Mouse (Mus musculus): ENCODE measurements around the gene Itga6. TPM values are rescaled to one million over a fixed set of nuclear protein-coding genes. Genes with fewer than 3 reads are reported as not detected.
A peak's percentile ranks its signal among the peaks of the same experiment; 100 is the strongest.

Gene Itga6
- polyA plus RNA-seq, 1 experiment, result 14.9 TPM

DNA sequence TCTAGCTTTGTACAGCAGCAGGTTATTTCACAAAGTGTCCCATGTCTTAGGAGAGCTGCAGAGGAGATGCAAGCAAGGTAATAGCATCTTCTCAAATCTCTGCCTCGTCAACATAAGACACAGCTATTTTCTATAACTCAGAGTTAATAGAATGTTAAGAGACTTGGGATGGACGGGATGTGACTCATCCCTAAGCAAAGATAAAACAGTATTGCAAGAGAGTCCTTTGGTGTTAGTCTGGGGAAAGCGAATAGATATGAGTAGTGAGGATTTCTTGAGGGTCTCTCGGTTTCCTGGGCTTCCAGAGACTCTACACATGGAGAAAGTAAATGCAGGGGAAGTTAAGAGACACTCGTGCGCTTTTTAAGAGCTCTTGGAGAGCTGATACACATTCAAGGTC, 21.4 kb upstream of the Itga6 start:
- peaks cover 9% of the 10 kb centered on the region for H3K4me1 ChIP-seq (ENCODE audit: control insufficient read depth, insufficient read depth, insufficient read length, low read length)
- H3K4me3 ChIP-seq (ENCODE audit: insufficient read depth, low read depth, low read length), result no peak overlapping the region
- no peak overlapping the region for H3K27ac ChIP-seq (replicated peaks; ENCODE audit: low read depth, low read length)

DNA sequence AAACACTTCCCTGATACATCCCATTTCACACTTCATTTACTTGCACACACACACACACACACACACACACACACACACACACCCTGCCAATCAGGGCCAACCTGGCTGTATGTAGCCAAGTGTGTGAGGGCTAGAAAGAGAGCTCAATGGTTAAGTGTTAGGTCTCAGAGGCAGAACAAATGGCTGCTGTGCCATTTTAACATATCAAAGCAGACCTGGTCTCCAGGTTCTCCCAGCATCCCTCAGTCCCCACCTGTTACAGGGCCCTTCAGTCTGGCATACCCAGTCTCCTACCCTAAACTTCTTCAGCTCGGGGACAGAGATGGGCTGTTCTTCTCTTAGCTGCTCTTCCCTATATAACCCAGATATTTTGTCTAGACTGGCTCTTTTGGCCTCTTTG, 20.0 kb upstream of the Itga6 start:
- peaks cover 9% of the 10 kb centered on the region for H3K4me1 ChIP-seq (ENCODE audit: control insufficient read depth, insufficient read depth, insufficient read length, low read length)
- no peak overlapping the region for H3K27ac ChIP-seq (replicated peaks; ENCODE audit: low read depth, low read length)
- no peak overlapping the region for H3K4me3 ChIP-seq (ENCODE audit: insufficient read depth, low read depth, low read length)

DNA sequence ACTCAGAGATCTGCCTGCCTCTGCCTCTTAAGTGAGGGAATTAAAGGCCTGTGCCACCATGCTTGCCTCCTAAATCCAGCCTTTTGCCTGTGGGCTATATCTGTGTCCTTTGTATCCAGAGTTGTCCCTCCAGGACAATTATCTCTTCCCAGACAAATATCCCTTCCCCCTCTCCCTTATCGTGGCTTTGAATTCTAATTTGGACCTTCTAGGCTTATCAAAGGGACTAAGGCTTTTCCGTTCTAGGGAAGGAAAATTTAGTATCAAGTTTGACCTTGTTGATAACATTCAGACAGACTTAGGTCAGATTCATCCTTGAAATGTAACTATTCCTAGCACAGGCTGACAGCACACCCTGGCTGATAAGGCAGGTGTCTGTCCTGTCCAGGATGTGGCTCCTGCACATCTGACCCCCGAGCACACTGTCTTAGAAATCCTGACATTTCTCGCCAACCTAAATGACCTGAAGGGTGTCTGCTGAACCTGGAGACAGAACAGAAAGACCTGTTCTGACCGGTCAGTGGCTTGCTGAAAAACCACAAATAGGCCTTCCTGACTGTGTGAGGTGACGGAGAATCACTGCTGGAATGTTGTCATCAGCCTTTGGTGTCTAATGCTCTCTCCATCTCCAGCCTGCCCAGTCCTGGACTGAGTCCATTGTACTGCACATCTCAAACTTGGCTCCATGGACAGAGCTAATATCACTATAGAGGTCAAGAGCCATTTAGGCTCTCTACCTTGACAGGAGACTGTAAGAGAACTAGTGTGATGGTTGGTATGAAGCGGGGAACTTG, 18.3 kb upstream of the Itga6 start:
- Histone ChIP-seq H3K27ac (replicated peaks; ENCODE audit: low read depth, low read length) (no peak overlapping the region), H3K4me3 (ENCODE audit: insufficient read depth, low read depth, low read length) (no peak overlapping the region), H3K4me1 (ENCODE audit: control insufficient read depth, insufficient read depth, insufficient read length, low read length) (peaks cover 12% of the 10 kb centered on the region)

DNA sequence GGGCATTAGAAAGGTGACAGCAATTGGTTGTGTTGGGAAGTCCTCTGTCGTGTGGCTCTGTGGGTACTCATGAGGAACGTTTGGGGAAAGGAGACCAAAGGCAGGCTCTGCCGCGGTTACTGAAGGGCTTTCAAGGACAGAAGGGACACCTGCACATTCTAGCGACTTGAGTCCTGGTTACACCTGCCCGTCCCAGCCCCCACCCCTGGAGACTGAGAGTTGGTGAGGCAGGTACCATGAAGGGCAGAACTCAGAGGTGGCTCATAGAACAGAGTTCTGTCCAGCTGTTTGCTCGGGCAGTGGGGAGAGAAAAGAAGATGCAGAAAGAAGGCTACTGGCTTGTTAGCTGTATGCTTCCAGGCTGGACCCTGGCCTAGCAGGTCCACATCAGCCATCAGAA, 17.1 kb upstream of the Itga6 start:
- Histone ChIP-seq H3K27ac (replicated peaks; ENCODE audit: low read depth, low read length) (no peak overlapping the region), H3K4me3 (ENCODE audit: insufficient read depth, low read depth, low read length) (no peak overlapping the region), H3K4me1 (ENCODE audit: control insufficient read depth, insufficient read depth, insufficient read length, low read length) (peaks cover 8% of the 10 kb centered on the region; the same call in 1 of the 2 replicates)

DNA sequence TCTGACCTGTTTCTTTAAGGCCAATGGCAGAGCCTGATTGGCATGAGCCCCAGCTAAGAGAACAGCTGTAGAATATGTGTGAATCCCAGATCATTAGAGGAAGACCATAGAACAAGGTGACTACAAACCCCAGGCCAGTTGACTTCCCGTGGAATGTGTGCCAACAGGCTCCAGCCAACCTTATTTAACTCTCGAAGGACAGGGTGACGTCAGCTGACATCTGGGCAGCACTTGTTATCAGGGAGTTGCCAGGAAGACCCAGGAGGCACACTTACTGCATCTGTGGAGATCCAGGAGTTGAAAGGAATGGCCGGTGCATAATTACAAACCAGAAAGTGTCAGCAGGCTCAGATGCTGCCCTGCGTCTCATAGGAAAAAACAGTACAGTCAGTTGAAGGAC, 16.6 kb upstream of the Itga6 start:
- Histone ChIP-seq H3K4me3 (ENCODE audit: insufficient read depth, low read depth, low read length) (no peak overlapping the region), H3K4me1 (ENCODE audit: control insufficient read depth, insufficient read depth, insufficient read length, low read length) (peaks cover 8% of the 10 kb centered on the region; the same call in 1 of the 2 replicates), H3K27ac (replicated peaks; ENCODE audit: low read depth, low read length) (no peak overlapping the region)

DNA sequence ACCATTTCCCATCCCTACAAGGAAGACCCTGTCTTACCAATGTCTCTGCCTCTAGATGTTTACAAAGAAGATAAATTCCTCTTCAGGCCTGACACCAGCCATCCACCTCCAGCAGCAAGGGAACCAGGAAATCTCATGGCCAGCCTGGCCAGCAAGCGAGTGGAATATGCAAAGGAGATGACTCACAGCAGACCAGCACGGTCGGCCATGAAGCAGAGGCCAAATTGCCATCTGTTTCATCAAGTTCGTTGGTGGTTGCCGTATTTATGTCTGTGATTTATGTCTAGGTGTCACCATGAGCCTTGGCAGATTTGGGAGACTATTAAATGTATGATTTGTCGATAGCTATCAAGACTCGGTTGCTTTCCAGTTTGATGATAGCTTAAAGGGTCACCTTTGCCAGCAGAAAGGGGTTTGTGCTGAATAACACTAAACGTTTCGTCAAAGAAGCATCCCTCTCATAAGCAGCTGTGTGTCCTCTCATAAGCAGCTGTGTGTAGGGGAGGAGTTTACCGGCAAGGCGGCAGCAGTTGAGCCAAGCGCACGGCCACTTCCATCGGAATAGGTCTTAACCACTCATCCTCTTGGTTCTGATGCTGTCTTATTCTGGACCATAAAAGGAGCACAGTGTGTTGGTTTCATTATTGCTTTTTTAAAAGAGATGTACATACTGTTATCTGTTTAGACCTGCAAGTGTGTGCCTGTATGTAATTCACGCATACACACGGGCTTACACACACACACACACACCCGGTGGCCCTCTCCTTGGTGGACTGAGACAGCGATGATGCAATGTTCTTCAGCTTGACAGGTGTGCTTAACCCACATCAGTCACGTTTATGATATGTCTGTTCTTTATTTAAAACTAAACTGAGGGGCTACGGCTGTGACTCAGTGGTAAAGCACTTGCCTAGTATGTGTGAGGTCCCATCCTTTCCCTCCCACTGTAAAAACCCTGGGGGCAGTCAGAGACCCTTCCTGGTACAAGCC, 14.5 kb upstream of the Itga6 start:
- H3K4me1 ChIP-seq (ENCODE audit: control insufficient read depth, insufficient read depth, insufficient read length, low read length), result peaks cover 8% of the 10 kb centered on the region; the same call in 1 of the 2 replicates
- H3K27ac ChIP-seq (replicated peaks; ENCODE audit: low read depth, low read length), result no peak overlapping the region
- H3K4me3 ChIP-seq (ENCODE audit: insufficient read depth, low read depth, low read length), result no peak overlapping the region

DNA sequence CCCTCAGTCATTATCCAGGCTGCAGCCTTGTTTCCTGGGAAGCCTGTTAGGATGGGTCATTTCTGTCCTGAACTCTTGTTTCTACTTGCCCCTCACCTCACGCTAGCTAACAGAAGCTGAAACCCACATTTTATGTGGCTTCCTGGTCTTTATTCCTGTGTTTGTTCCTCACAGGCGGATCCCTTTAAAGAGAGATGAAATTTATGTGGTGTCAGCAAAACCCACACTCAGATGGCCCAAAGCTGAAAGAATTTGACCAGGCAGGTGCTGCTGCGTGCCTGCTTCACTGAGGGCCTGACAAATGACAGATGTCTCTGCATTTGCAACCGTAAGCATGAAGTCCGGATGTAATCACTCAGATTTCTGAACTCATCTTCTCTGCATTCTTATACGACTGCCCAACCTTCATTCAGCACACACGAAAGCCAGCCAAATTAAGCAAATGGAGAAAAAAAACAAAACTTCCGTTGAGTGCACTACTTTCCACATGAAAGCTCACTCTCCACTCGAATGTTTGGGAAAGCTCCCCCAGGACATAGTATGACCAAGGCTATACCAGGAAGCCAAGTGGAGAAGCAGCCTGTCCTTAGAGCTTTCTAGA, 10.5 kb upstream of the Itga6 start:
- peaks cover 3% of the 10 kb centered on the region; the same call in 1 of the 2 replicates for H3K4me1 ChIP-seq (ENCODE audit: control insufficient read depth, insufficient read depth, insufficient read length, low read length)
- no peak overlapping the region for H3K27ac ChIP-seq (replicated peaks; ENCODE audit: low read depth, low read length)
- H3K4me3 ChIP-seq (ENCODE audit: insufficient read depth, low read depth, low read length), result no peak overlapping the region

DNA sequence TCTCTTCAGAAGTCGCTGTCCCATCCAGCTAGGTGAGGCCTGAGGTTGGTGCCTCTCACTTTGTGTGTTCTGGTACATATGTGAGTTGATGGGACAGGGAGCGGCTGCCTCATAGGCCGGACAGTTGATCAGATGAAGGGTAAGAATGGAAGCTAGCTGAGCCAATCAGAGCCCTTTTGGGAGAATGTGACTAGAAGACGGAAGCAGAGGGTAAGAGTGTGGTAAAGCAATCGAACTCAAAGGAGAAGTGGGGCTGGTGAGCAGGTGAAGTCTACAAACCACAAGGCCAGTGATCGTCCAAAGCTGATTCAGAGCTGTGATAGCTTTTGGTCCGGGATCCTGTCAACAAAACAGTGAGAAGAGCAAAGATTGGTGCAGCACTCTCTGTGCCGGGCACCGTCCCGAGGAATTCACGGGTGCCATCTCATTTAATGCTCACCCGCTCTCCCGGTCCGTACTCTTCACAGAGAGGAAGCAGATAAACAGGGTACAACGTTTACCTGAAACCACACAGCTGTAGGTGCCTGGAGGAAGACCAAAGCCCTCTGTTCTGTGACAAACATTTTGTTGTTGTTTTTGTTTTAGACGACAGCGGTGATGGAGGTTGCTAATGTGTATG, 9.8 kb upstream of the Itga6 start:
- Histone ChIP-seq H3K4me3 (ENCODE audit: insufficient read depth, low read depth, low read length) (no peak overlapping the region), H3K4me1 (ENCODE audit: control insufficient read depth, insufficient read depth, insufficient read length, low read length) (peaks cover 3% of the 10 kb centered on the region; the same call in 1 of the 2 replicates), H3K27ac (replicated peaks; ENCODE audit: low read depth, low read length) (no peak overlapping the region)

DNA sequence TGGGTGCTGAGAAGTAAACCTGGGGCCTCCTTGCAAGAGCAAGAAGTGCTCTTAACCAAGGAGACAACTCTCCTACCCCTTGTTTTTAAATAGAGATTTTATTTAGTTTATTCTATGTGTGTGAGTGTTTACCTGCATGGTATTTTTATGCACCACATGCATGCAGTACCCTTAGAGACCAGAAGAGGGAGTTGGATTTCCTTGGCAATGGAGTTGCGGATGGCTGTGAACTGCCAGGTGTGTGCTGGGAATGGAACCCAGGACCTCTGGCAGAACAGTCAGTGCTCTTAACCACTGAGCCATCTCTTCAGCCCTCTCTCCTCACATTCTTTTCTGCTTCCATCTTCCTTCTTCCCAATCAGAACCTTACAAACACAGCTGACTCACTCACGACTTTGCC, 9.2 kb upstream of the Itga6 start:
- no peak overlapping the region for H3K4me3 ChIP-seq (ENCODE audit: insufficient read depth, low read depth, low read length)

DNA sequence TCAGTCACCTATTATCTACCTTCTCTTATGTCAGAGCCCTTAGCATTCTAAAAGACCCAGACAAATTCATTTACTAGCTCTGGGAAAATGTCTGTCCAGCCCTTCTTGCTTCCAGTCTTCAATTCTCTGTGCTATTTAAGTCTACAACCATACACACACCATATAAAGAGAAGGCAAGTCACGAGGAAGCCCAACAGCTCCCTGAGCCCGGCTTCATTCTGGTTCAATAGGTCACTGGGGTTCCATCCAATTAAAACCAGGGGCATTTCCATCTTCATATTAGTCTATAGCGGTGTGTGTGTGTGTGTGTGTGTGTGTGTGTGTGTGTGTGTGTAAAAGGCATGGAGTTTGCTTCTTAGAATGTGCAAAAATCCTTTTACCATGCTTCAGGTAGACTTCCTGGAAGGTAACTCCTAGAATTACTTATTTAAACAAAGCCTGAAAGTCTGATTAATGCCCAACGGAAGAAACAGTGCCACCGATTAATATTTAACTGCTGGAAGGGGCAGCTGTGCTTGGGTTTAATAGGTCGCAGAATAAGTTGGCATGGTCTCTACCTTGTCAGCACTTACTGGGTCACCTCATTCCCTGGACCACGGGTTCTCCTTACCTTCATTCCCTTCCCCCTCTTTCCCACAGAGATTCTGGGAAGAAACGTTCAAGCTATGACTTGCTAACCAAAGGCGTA, 6.1 kb upstream of the Itga6 start:
- H3K27ac ChIP-seq (replicated peaks; ENCODE audit: low read depth, low read length), result no peak overlapping the region
- no peak overlapping the region for H3K4me3 ChIP-seq (ENCODE audit: insufficient read depth, low read depth, low read length)
- peaks cover 3% of the 10 kb centered on the region for H3K4me1 ChIP-seq (ENCODE audit: control insufficient read depth, insufficient read depth, insufficient read length, low read length)

More for the DNA sequence above, 9.2 kb upstream of the Itga6 start:
- Histone ChIP-seq H3K27ac (replicated peaks; ENCODE audit: low read depth, low read length) (no peak overlapping the region), H3K4me1 (ENCODE audit: control insufficient read depth, insufficient read depth, insufficient read length, low read length) (peaks cover 3% of the 10 kb centered on the region; the same call in 1 of the 2 replicates)

DNA sequence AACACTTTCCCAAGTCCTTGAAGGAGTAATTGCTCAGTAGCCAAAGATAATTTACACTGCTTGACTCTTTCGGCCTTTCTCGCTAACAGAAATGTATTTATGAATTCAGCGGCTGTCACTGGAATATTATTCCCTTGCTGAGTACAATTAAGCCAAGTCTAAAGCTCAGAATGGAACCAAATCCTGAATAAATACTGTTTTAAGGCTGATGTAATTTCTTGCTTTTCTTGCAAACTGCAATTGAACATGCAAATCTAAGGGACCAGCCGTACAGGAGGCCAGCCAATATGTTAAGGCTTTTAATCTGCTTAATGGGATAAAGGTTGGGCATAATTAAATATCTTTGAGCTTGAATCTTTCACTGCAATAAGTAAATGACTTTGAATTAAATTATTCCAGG, 2.9 kb upstream of the Itga6 start:
- Histone ChIP-seq H3K4me3 (ENCODE audit: insufficient read depth, low read depth, low read length) (no peak overlapping the region), H3K27ac (replicated peaks; ENCODE audit: low read depth, low read length) (no peak overlapping the region), H3K4me1 (ENCODE audit: control insufficient read depth, insufficient read depth, insufficient read length, low read length) (peaks cover 11% of the 10 kb centered on the region)

DNA sequence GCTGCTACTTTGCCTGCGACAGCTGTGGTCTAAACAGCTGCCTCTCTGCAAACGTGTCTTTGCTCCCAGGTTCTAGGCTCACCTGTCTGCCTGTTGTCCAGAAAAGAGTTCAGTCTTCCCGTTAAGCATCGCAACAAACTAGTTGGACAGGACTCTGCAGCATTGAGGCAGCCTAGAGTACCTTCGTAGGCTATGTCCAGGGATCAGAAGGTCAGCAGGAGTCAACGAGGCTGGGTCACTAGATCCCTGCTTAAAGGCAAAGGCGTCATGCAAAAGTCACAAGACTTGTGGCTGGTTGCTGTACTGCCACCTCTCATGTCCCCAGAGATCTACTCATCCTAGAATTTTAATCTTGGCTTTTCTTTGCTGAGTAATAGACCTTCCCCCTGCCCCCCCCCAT, 2.0 kb upstream of the Itga6 start:
- Histone ChIP-seq H3K4me3 (ENCODE audit: insufficient read depth, low read depth, low read length) (no peak overlapping the region), H3K4me1 (ENCODE audit: control insufficient read depth, insufficient read depth, insufficient read length, low read length) (peaks cover 11% of the 10 kb centered on the region), H3K27ac (replicated peaks; ENCODE audit: low read depth, low read length) (no peak overlapping the region)

DNA sequence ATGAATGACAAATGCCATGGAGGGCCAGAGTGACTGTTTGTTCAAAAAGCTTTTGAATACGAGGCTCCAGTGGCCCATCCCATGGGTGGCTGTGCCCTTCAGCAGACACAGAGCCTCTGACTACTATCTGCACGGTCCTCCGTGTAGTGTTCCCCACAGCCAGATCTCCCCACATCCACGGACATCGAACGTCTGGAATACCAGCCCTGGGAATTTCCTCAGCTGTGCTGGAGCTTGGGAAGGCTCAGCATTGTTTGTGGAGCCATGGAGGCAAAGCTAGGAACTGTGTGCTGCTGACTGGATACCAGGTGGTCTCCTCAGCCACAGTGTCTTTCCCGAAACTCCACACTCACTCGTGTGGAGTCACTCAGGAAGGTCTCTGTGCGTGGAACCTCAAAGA, 1.1 kb upstream of the Itga6 start:
- H3K27ac ChIP-seq (replicated peaks; ENCODE audit: low read depth, low read length), result no peak overlapping the region
- H3K4me1 ChIP-seq (ENCODE audit: control insufficient read depth, insufficient read depth, insufficient read length, low read length), result peaks cover 11% of the 10 kb centered on the region
- no peak overlapping the region for H3K4me3 ChIP-seq (ENCODE audit: insufficient read depth, low read depth, low read length)

DNA sequence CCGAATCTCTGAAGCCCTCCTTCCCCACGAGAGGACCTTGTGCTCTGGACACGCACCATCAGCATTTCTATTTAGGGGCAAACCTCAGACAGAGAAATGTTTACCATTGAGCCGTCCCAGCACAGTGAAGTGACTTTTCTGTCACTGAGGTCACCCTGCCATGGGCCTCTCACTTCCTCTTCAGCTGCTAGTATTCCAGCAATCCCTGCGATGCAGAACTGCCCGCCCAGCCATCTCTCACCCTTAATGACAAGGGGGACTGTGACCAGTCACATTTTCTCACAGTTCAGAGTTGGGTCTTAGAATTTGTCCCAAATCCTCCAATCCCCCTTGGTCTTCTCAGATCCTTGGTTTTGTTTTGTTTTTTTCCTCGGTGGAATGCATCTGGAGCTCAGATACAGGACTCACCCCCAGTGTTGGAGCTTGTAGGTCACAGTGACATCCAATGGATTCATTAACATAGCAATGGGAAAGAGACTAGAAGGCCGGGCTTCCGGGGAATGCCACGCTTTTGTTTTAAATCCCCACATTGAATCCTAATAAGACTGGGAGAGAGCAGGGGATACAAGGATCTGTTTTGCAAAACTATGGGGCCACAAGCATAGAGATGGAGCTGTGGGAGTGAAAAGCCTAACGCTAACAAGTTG, 432 bp upstream of the Itga6 start:
- 0 out of 2 replicates have a peak overlapping the region, but pooled peaks have one; percentile 15 for H3K27ac ChIP-seq (replicated peaks; ENCODE audit: low read depth, low read length)

More for the DNA sequence above, 432 bp upstream of the Itga6 start:
- no peak overlapping the region for H3K4me3 ChIP-seq (ENCODE audit: insufficient read depth, low read depth, low read length)
- peaks cover 11% of the 10 kb centered on the region for H3K4me1 ChIP-seq (ENCODE audit: control insufficient read depth, insufficient read depth, insufficient read length, low read length)
